Mouse (Mus musculus) kidney, adult 2 months (tissue): Measurements from ENCODE around the gene Fam213a.

Source experiments
- CTCF ChIP-seq: fragments of 200-500 bp; conservative IDR thresholded peaks from 2 replicates; pipeline ENCODE4 v1.5.1; 2011; ENCODE audit warnings: low read depth, mild to moderate bottlenecking, control low read depth, low read length, moderate library complexity, mixed read lengths; ENCODE audit not compliant: insufficient read depth, insufficient read length
- POLR2A ChIP-seq: fragments of 200-500 bp; IDR thresholded peaks from one replicate; pipeline ENCODE4 v1.6.1; 2011; ENCODE audit warnings: low read depth, low read length, control low read depth

GRCm38 (mm10) chr14:40952301-40952700 lies 61.3 kb downstream of the Fam213a start:
- TF ChIP-seq CTCF (no peak), POLR2A (no peak)
